Mouse (Mus musculus) bone marrow, adult 2 months (tissue): ENCODE data around the gene Baz1a.

ENCODE experiments used
- CTCF ChIP-seq: fragments of 200-500 bp; IDR thresholded peaks from 2 replicates; pipeline ENCODE4 v1.5.1; 2011; ENCODE audit warnings: low read length, control low read depth; ENCODE audit not compliant: control insufficient read depth, insufficient read depth
- POLR2A ChIP-seq: fragments of 200-500 bp; IDR thresholded peaks from 2 replicates; pipeline ENCODE4 v1.6.1; 2011; ENCODE audit warnings: low read depth, mild to moderate bottlenecking, control low read depth, low read length, borderline replicate concordance; ENCODE audit not compliant: control insufficient read depth

- TF ChIP-seq CTCF: no peak
- no peak for TF ChIP-seq POLR2A
Observed at GRCm38 (mm10) chr12:55004396-55004795, 9.8 kb downstream of the Baz1a start.
